Mouse (Mus musculus): ENCODE results near the gene Zfp830.

Gene Zfp830

DNA sequence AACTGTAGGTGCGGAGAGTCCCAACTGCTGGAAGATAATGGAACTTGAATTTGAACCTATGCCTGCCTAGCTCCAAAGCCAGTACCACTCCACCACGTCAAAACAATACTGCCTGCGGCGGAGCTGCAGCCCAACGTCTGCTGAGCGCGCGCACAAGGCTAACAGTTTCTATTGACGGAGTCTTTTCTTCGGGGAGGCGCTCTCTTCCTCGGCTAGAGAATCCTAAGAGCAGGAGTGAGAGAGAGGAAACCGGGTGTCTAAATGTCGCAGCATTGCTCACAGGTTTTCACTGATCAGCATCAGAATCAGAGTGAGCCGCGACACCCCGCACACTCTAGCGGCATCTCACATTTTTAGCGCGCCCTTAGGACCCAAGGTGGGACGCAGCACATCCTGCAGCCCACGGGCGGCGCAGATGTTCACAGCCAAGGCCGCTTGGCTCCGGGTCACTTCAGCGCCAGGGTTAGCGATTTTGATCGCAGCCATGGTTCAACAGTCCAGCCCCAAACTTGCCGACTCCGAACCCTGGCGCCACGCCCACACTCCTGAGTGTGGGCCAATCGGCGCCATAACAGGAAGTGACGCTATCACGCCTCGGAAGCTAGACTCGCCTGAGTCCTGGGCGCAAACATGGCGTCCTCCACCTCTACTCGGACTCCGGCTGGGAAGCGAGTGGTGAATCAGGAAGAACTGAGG is at the start of gene Zfp830, which contains the start of gene Cct6b:
TSS of gene Zfp830 (plus strand) at position 604 of the 696 bp plus-strand sequence.
TSS of gene Cct6b (minus strand) at position 580 of the 696 bp plus-strand sequence.
- DNase-seq (ENCODE audit: low spot score in 2 of 2), result peak in 1 of 2 experiments; percentile 90

- no peak for DNase-seq (ENCODE audit: low spot score in 2 of 2)
Observed at GRCm38 (mm10) chr11:82719294-82719693, 44.9 kb upstream of the Zfp830 start.

- DNase-seq (ENCODE audit: low spot score in 2 of 2), result no peak
Observed at GRCm38 (mm10) chr11:82726862-82727261, 37.3 kb upstream of the Zfp830 start.

DNA sequence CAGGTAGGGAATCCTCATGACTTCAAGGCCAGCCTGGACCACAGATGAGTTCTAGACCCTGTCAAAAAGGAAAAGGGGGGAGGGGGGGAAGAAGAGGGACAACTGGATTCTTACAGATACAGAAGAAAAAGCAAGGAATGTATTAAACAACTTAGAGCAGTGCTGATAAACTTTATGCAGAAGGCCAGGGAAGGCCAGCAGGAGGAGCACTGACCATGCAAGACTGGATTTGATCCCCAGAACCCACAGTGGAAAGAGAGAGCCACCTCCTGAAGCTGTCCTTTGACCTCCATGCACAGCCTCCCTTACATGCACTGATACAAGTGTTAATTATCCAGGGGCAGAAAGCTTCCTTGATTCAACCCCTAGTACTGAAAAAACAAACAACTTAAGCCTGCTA is 29.9 kb upstream of the Zfp830 start:
- no peak for DNase-seq (ENCODE audit: low spot score in 2 of 2)

DNA sequence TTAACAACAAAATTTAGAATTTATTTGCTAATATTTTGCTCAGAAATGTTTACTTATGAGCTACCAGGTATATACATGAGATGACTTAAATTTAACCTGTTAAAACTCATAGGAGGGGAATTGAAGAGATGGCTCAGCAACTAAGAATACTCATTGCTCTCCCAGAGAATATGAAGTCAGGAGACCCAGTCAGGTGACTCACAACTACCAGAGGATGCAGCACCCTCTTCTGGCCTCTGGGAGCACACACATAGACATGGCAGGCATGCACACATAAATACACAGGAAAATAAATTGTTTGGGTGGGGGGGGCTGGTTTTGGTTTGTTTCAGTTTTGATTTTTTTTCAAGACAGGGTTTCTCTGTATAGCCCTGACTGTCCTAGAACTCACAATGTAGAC is 25.1 kb upstream of the Zfp830 start:
- no peak for DNase-seq (ENCODE audit: low spot score in 2 of 2)

GRCm38 (mm10) chr11:82746138-82746537 is 18.0 kb upstream of the Zfp830 start:
- peak in 1 of 2 experiments; percentile 14 for DNase-seq (ENCODE audit: low spot score in 2 of 2)

DNA sequence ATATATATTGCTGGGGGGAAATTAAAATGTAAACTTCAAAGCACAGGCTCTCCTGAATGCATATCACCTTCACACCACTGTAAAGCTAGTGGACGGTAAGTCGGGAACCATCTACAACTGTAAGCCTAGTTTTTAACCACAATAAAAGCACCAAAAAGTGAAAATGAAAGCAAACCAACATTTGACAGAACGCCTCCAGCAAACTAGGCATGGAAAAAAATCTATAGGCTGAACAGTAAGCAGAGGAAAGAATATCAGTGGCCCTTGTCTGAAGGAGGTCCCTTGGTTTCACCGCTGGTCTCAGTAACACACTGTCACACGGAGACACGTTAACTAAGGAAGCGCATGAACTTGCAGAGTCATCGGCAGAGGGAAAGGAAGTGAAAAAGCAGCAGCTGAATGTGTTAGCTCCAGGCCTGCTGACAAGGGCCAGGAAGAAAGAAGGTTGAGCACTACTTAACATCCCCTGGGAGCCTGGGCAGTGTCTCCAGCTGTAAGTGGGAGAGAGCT is 17.2 kb upstream of the Zfp830 start:
- DNase-seq (ENCODE audit: low spot score in 2 of 2), result peak in 1 of 2 experiments; percentile 1

GRCm38 (mm10) chr11:82752349-82753115 is 11.6 kb upstream of the Zfp830 start:
- DNase-seq (ENCODE audit: low spot score in 2 of 2), result no peak

DNA sequence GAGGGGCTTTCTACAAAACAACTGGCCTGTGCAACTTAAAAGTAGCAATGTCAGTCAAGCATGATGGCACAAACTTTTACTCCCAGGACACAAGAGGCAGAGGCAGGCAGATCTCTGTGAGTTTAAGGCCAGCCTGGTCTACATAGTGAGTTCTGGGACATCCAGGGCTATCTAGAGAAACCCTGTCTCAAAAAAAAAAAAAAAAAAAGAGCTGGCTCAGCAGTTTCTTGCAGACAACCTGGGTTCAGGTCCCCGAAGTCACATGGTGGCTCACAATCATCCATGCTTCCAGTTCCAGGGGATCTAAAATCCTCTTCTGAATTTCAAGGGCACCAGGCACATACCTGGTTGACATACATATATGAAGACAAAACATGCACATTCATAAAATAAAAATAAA is 8.2 kb upstream of the Zfp830 start:
- DNase-seq (ENCODE audit: low spot score in 2 of 2), result no peak

DNA sequence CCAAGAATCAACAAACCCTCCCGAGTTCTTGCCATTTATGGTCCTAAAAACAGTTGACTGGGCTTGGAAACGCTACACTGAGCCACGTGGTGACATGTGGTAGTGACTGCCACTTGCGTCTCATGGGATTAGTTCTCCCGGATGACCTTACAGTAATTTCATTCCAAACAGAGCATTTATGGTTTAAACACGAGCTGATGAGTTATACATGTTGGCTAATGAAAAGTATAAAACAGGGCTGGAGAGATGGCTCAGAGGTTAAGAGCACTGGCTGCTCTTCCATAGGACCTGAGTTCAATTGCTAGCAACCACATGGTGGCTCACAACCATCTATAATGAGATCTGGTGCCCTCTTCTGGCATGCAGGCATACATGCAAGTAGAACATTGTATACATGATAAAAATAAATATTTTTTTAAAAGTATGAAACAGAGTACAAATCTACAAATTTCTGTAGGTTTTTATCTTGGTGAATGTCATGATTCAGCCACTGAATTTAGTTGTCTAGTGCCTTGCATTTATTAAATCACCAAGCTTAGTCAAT is 1.8 kb upstream of the Zfp830 start:
- DNase-seq (ENCODE audit: low spot score in 2 of 2), result no peak

GRCm38 (mm10) chr11:82763261-82763660 is 884 bp upstream of the Zfp830 start:
- no peak for DNase-seq (ENCODE audit: low spot score in 2 of 2)

DNA sequence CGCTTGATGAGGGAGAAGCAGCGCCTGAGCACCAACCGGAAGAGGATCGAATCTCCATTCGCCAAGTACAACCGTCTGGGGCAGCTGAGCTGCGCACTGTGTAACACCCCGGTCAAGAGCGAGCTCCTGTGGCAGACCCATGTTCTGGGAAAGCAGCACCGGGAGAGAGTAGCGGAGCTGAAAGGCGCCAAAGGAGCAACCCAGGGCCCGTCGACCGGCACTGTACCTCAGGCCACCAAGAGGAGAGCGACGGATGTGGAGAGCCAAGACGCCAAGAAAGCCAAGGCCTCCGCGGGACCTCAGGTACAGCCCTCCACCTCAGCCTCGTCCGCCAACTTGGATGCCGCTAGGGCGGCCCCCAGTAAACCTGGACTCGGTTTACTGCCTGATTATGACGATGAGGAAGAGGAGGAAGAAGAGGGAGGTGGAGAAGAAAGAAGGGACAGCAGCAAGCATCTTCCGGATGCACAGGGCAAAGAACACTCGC is 336 bp downstream of the Zfp830 start:
- DNase-seq (ENCODE audit: low spot score in 2 of 2), result peak in 1 of 2 experiments; percentile 87

DNA sequence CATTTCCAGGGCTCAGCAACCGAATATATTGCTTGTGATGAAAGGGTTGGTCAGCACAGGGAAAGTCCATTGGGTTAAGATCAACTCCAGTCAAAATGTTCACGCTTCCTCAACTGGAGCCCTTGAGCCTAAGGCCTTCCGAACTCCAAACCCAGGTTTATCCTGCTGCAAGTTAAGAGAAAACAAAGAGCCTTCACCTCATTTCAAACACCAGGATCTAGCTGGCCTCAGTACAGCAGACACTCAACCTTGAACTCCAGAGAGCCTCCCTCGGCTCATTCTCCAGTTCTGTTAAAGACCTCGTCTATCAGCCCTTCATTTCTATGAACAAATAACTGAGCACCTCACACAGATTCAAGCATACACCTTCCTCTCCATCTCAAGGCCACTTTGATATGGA is 16.0 kb downstream of the Zfp830 start:
- DNase-seq (ENCODE audit: low spot score in 2 of 2), result no peak

DNA sequence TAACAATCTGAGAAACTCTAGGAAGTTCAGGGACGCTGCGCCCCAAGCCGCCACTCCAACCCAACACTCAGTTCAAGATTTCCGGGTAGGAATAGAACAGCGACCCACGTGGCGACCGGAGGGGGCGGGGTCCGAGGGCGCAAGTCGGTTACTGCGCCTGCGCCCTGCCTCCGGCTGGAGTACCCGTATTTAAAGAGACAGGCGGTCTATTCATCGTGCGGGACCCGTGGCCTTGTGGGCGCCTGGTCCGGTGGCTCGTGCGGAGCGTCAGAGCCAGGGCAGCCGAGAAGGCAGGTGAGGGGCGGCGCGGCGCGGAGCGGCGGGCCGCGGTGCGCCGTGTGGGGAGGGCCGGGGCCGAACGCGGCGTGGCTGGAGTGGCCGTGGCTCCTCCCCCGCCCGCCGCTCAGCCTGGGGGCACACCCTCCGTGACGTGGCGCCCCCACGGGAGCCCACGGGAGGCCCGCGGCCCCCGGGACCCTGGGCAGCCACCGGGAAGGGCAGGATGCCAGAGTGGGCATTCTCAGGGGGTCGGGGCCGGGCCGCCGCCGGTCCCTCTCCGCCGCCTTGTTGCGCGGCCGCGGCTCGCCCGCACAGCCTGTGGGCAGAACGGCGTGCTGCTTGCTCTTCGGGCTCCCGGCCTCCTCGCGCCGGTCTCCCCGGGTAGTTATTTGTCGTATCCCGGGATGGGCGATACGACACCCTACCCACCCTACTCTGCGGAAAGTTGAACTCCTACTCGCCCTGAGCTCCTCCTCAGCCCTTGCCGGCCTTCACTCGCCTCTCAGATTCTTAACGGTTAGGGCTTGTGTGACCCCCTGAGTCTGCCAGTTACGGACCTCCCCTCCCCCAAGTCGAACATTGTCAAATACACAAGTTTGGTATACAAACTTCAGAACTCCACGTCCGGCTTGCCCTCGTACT is 17.1 kb downstream of the Zfp830 start, which contains the start of gene Lig3:
TSS of gene Lig3 (plus strand) at position 126 of the 921 bp plus-strand sequence.
- DNase-seq (ENCODE audit: low spot score in 2 of 2), result peak; percentile 89 to 90

DNA sequence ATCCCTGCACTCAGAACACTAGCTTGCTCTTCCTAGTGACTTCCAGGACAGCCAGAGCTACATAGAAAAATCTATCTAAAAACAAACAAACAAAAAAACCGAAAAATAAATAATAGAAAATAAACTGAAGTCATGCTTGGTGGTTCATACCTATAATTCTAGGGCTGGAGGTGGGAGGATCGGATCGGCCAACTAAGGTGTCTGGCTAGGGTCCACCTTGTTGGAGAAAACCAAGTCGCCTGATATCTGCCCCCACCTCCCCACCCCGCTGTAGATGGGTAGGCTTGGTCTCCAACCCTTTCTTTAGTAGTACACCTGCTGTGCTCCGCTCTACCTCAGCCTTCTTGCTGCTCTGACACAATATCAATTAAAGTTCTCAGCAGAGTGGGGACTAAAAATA is 18.1 kb downstream of the Zfp830 start:
- no peak for DNase-seq (ENCODE audit: low spot score in 2 of 2)

- no peak for DNase-seq (ENCODE audit: low spot score in 2 of 2)
Observed at GRCm38 (mm10) chr11:82783453-82783852, 19.3 kb downstream of the Zfp830 start.

DNA sequence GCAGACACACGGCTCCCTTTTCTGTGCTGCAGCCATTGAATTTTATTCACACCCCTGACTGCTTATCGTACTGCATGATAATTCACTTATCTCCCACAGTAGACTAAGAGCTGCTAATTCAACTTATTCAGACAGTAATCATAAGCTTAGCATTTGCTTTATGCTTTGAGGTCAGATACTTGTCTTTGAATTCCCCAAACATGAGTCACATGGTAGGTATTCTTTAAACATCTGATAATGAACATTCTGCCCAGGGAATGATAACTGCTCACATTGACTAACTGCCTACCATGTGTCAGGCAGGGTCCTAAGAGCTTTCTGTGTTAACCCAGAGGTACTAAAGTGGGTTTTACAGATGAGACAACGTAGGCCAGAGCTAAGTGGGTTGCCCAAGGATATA is 42.5 kb downstream of the Zfp830 start:
- no peak for DNase-seq (ENCODE audit: low spot score in 2 of 2)

- no peak for DNase-seq (ENCODE audit: low spot score in 2 of 2)
Observed at GRCm38 (mm10) chr11:82807370-82807769, 43.2 kb downstream of the Zfp830 start.

GRCm38 (mm10) chr11:82808485-82808884 is 44.3 kb downstream of the Zfp830 start:
- no peak for DNase-seq (ENCODE audit: low spot score in 2 of 2)

Measured in urinary bladder, adult 18-20 months (tissue).